Mouse (Mus musculus) embryonic fibroblast, embryonic 13.5 days (primary cell): ENCODE data around the gene Upb1.

Experiments used
- CTCF ChIP-seq: IDR thresholded peaks from 2 replicates; pipeline ENCODE4 v1.5.1; 2011; ENCODE audit warnings: mild to moderate bottlenecking, control low read depth, low read length, moderate library complexity, borderline replicate concordance; ENCODE audit not compliant: insufficient read depth
- POLR2A ChIP-seq: IDR thresholded peaks from 2 replicates; pipeline ENCODE4 v1.6.1; 2011; ENCODE audit warnings: low read depth, mild to moderate bottlenecking, control low read depth, low read length, moderate library complexity

DNA sequence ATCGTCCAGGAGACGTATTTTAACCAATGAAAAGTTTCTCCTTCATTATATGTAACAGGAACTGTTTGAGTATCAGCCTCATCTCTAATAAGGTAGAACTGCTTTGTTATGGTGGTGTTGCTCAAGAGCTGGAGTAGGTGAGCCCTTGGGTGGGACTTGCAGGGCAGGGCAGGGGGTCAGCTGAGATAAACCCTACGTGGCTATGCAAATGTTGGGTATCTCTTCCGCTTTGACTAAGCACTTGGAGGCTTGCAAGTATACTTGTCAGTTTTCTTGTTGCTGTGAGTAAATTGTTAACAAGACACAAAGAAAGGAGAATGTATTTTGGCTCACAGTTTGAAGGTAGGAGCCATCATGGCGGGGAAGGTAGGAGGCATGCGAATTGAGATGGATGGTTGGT is 29.7 kb downstream of the Upb1 start:
- TF ChIP-seq CTCF = no peak
- TF ChIP-seq POLR2A = no peak
